Mouse (Mus musculus): ENCODE results near the gene Tbcb. TPM values are rescaled to one million over a fixed set of nuclear protein-coding genes. Genes with fewer than 3 reads are reported as not detected.
A peak's percentile ranks its signal among the peaks of the same experiment; 100 is the strongest.
"Not testable (repeated sequence)": the region's sequence is repeated elsewhere in the genome, so short reads cannot be mapped to it uniquely, and the experiment has no call there.

The Tbcb gene
- polyA plus RNA-seq, 1 experiment from 2014 or later, result 44.0 TPM

DNA sequence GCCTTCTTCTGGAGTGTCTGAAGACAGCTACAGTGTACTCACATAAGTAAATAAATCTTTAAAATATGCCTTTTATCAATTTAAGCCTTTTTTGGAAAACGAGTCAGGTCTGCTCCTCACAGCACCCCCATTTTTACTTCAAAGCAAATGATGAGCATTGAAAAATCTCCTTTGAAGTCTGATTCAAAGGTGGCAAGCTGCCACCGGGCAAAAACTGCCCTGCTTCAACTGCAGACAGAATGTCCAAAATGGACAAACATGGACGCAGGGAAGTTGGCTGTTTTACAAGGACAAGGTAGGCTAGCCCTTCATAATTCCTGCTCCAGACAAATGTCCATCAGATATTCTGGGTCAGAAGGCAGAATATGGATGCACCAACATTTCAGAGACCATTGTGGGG is 10.6 kb downstream of the Tbcb start:
- Histone ChIP-seq H3K9ac (no peak overlapping the region), H3K27ac (replicated peaks) (no peak overlapping the region), H3K9me3 (replicated peaks) (no peaks in the 10 kb centered on the region), H3K4me3 (replicated peaks) (no peak overlapping the region), H3K36me3 (replicated peaks) (peaks cover 28% of the 10 kb centered on the region), H3K4me1 (replicated peaks) (peaks cover 27% of the 10 kb centered on the region), H3K4me2 (no peak overlapping the region), H3K27me3 (no peaks in the 10 kb centered on the region)
- WGBS (ENCODE audit: insufficient replicate concordance), result 60% methylated on average over 3 of the region's 3 CpGs
- ATAC-seq (ENCODE audit: insufficient read depth), result no peak

DNA sequence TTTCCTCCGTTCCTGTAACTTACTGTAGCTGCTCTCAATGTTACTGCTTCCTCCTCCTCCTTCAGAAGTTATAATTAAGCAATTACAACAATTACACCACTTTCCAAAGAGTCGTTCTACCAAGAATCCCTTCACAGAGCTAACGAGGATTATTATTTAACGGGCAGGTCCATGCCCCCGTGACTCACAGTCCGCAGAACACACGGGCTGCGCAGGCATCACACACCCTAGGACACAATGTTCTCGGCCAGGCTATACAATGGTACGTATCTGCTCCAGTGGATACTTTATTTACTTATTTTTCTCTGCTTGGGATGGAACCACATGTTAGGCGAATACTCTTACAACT is 12.1 kb downstream of the Tbcb start:
- Histone ChIP-seq H3K4me2 (peak overlapping the region; percentile 81), H3K27me3 (no peaks in the 10 kb centered on the region), H3K9me3 (replicated peaks) (no peaks in the 10 kb centered on the region), H3K9ac (peak overlapping the region; percentile 40), H3K4me3 (replicated peaks) (peak overlapping the region; percentile 51), H3K4me1 (replicated peaks) (peaks cover 29% of the 10 kb centered on the region), H3K36me3 (replicated peaks) (peaks cover 16% of the 10 kb centered on the region), H3K27ac (replicated peaks) (no peak overlapping the region)
- no peak for ATAC-seq (ENCODE audit: insufficient read depth)
- WGBS (ENCODE audit: insufficient replicate concordance), result 12% methylated on average over 11 of the region's 11 CpGs

DNA sequence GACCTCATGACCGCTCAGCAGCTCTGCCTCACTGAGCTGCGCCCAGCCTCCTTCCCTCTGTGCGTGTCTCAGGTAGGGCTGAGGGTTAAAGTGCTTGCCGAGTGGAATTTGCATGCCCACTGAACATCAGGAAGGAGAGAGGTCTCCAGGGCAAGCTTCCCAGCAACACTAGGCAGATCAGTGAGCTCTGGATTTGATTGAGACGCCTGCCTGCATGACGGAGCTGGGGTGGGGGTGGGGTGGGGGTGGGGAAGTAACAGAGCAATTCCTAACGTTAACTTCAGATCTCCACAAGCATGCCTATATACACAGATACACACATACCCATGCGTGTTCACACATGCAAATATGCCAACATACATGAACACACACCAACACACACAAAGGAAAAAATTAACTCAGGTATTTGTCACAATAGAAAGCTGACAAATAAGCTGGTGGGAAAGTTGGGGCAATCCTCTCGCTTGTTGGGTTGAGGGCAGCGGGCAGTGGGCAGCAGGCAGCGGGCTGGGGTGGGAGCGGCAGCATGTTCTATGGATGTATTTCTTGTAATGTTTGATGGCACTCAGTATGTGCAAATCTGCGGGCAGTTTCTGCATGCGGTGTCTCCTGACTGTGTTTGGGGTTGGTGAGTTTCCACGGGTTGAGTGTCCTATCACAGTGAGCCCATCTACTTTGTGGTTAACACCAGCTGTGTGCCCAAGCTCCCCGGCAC is 12.6 kb downstream of the Tbcb start:
- H3K36me3 ChIP-seq (replicated peaks), result peaks cover 12% of the 10 kb centered on the region
- ATAC-seq (ENCODE audit: insufficient read depth), result peak; percentile 43; the same call in 1 of the 2 replicates
- peaks cover 29% of the 10 kb centered on the region for H3K4me1 ChIP-seq (replicated peaks)
- H3K4me3 ChIP-seq (replicated peaks), result peak overlapping the region; percentile 51
- H3K27me3 ChIP-seq, result no peaks in the 10 kb centered on the region
- H3K9ac ChIP-seq, result peak overlapping the region; percentile 40
- H3K4me2 ChIP-seq, result peak overlapping the region; percentile 81
- H3K9me3 ChIP-seq (replicated peaks), result no peaks in the 10 kb centered on the region
- WGBS (ENCODE audit: insufficient replicate concordance), result 2% methylated on average over 16 of the region's 16 CpGs
- H3K27ac ChIP-seq (replicated peaks), result no peak overlapping the region

DNA sequence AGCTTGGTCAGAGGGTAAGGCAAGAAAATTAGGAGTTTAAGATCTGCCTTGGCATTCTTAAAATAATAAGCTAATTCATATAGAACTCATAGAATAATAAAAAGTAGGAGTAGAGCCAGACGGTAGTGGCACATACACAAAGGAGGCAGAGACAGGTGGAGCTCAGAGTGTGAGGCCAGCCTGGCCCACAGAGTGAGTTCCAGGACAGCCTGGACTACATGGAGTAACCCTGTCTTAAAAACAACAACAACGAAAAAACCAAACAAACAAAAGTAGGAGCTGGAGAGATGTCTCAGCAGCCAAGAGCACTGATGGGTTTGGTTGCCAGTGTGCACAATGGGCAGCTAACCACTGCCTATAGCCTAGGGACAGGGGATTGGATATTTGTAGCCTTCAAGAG is 14.8 kb downstream of the Tbcb start:
- Histone ChIP-seq H3K4me3 (replicated peaks) (no peak overlapping the region), H3K36me3 (replicated peaks) (no peaks in the 10 kb centered on the region), H3K9me3 (replicated peaks) (no peaks in the 10 kb centered on the region), H3K9ac (no peak overlapping the region), H3K27ac (replicated peaks) (no peak overlapping the region), H3K27me3 (no peaks in the 10 kb centered on the region), H3K4me1 (replicated peaks) (peaks cover 27% of the 10 kb centered on the region), H3K4me2 (no peak overlapping the region)
- WGBS (ENCODE audit: insufficient replicate concordance), result 67% methylated on average over 2 of the region's 2 CpGs
- no peak for ATAC-seq (ENCODE audit: insufficient read depth)

DNA sequence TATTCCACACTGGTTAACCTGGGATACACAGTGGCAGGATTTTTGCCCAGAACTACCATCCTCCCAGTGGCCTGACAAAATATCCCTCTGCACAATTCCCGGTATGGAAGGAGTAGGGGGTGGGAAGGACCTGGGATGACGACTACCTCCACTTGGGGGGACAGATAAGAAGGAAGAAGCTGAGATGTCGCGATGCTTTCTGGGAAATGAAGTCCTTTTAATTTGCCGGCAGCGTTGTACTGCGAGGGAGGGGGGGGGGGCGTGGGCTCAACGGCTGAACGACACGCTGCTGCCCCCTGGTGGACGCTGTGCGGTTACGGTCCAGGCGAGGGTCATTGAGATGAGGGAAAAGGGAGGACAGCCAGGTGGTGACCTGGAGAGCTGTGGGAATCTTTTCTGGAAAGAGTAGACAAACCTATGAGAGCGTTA is 15.3 kb downstream of the Tbcb start:
- WGBS (ENCODE audit: insufficient replicate concordance), result 1% methylated on average over 15 of the region's 16 CpGs
- Histone ChIP-seq H3K4me2 (peak overlapping the region; percentile 56), H3K36me3 (replicated peaks) (no peaks in the 10 kb centered on the region), H3K9me3 (replicated peaks) (no peaks in the 10 kb centered on the region), H3K27ac (replicated peaks) (no peak overlapping the region), H3K4me3 (replicated peaks) (no peak overlapping the region; the same call in 1 of the 2 replicates), H3K4me1 (replicated peaks) (peaks cover 24% of the 10 kb centered on the region), H3K27me3 (no peaks in the 10 kb centered on the region), H3K9ac (no peak overlapping the region)
- ATAC-seq (ENCODE audit: insufficient read depth), result peak; percentile 52; the same call in 1 of the 2 replicates

DNA sequence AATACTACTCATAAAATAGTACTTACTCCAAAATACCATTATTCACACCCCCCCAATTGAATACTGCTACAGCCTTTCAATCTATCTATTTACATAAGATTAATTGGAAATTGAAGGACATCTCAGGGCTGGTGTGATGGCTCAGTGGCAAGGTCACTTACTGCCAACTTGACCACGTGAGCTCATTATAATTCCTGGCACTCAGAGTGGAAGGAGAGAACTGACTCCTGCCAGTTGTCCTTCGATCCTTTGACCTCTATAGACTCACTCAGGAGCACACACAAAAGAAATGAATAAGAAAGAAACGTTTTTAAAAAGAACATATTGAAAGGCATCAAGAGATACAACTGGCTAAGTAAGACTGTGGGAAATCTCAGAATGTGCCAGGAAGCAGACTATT is 16.2 kb downstream of the Tbcb start:
- 69% methylated on average over 3 of the region's 3 CpGs for WGBS (ENCODE audit: insufficient replicate concordance)

GRCm38 (mm10) chr7:30213881-30214280 is 18.2 kb downstream of the Tbcb start:
- WGBS (ENCODE audit: insufficient replicate concordance), result 70% methylated on average over 3 of the region's 3 CpGs
- Histone ChIP-seq H3K36me3 (replicated peaks) (no peaks in the 10 kb centered on the region), H3K9me3 (replicated peaks) (no peaks in the 10 kb centered on the region), H3K4me3 (replicated peaks) (no peak overlapping the region), H3K9ac (no peak overlapping the region), H3K27ac (replicated peaks) (no peak overlapping the region), H3K4me2 (no peak overlapping the region), H3K4me1 (replicated peaks) (peaks cover 9% of the 10 kb centered on the region), H3K27me3 (no peaks in the 10 kb centered on the region)
- no peak for ATAC-seq (ENCODE audit: insufficient read depth)

More for the DNA sequence above, 16.2 kb downstream of the Tbcb start:
- Histone ChIP-seq H3K27me3 (no peaks in the 10 kb centered on the region), H3K4me3 (replicated peaks) (no peak overlapping the region), H3K4me2 (no peak overlapping the region), H3K4me1 (replicated peaks) (peaks cover 24% of the 10 kb centered on the region), H3K27ac (replicated peaks) (no peak overlapping the region), H3K36me3 (replicated peaks) (no peaks in the 10 kb centered on the region), H3K9ac (no peak overlapping the region), H3K9me3 (replicated peaks) (no peaks in the 10 kb centered on the region)
- no peak for ATAC-seq (ENCODE audit: insufficient read depth)

GRCm38 (mm10) chr7:30211025-30211424 is 21.0 kb downstream of the Tbcb start:
- ATAC-seq (ENCODE audit: insufficient read depth), result no peak
- H3K27me3 ChIP-seq, result no peaks in the 10 kb centered on the region
- H3K27ac ChIP-seq (replicated peaks), result no peak overlapping the region
- H3K4me2 ChIP-seq, result no peak overlapping the region
- H3K9ac ChIP-seq, result no peak overlapping the region
- H3K36me3 ChIP-seq (replicated peaks), result no peaks in the 10 kb centered on the region
- 23% methylated on average over 4 of the region's 4 CpGs for WGBS (ENCODE audit: insufficient replicate concordance)
- H3K4me1 ChIP-seq (replicated peaks), result no peaks in the 10 kb centered on the region
- H3K4me3 ChIP-seq (replicated peaks), result no peak overlapping the region
- no peaks in the 10 kb centered on the region for H3K9me3 ChIP-seq (replicated peaks)

- H3K9me3 ChIP-seq (replicated peaks); H3K4me2 ChIP-seq; H3K27ac ChIP-seq (replicated peaks); H3K4me3 ChIP-seq (replicated peaks); ATAC-seq (ENCODE audit: insufficient read depth); H3K27me3 ChIP-seq; H3K36me3 ChIP-seq (replicated peaks); H3K9ac ChIP-seq: not testable (repeated sequence)
- peaks cover 11% of the 10 kb centered on the region for H3K4me1 ChIP-seq (replicated peaks)
- 28% methylated on average over 5 of the region's 5 CpGs for WGBS (ENCODE audit: insufficient replicate concordance)
Measured at GRCm38 (mm10) chr7:30206364-30206763, 25.7 kb downstream of the Tbcb start.

DNA sequence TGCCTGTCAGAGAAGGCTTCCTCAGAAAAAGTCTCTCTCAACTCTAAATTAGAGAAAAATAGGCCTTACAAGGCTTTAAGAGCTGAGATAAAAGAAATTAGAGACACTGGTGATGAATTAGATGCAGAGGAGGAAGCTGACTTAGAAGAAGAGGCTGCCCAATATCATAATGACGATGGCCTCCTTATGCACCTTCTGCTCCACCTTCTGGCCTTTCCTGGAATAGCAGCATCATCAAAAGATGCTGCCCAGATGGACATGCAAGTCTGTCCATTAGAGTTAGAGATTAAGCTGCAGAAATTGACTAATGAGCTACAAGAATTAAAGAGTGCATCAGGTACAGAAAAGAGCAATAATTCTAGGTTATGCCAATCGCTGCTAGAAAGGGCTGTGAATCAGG is 26.7 kb downstream of the Tbcb start:
- H3K4me3 ChIP-seq (replicated peaks), result no peak overlapping the region
- 3% methylated on average over 2 of the region's 2 CpGs for WGBS (ENCODE audit: insufficient replicate concordance)
- no peak overlapping the region for H3K4me2 ChIP-seq
- H3K27me3 ChIP-seq, result no peaks in the 10 kb centered on the region
- peaks cover 11% of the 10 kb centered on the region for H3K4me1 ChIP-seq (replicated peaks)
- ATAC-seq (ENCODE audit: insufficient read depth), result no peak
- no peak overlapping the region for H3K9ac ChIP-seq
- no peak overlapping the region for H3K27ac ChIP-seq (replicated peaks)
- no peaks in the 10 kb centered on the region for H3K9me3 ChIP-seq (replicated peaks)
- no peaks in the 10 kb centered on the region for H3K36me3 ChIP-seq (replicated peaks)

DNA sequence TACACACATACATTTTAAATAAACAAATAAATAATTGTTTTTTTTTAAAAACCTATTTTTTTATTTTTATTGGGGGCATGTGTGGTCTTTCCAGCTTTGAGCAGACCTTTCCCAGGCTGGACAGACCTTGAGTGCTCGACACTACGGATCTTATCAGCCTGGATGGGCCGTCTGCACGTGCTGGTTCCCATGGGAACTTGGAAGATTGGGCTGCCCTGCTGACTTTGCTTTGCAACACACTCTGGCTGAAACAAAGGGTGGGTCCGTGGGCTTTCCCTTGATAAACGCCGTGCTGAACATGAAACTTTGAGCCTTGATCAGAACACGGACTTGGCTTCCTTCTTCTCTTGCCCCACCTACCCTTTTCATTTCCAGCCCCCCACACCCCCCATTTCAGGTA is 27.7 kb downstream of the Tbcb start:
- no peak for ATAC-seq (ENCODE audit: insufficient read depth)
- H3K4me3 ChIP-seq (replicated peaks), result no peak overlapping the region

More for the DNA sequence above, 27.7 kb downstream of the Tbcb start:
- peaks cover 11% of the 10 kb centered on the region for H3K4me1 ChIP-seq (replicated peaks)
- no peaks in the 10 kb centered on the region for H3K36me3 ChIP-seq (replicated peaks)
- no peak overlapping the region for H3K27ac ChIP-seq (replicated peaks)
- peak overlapping the region; percentile 25; the same call in 1 of the 2 replicates for H3K4me2 ChIP-seq
- WGBS (ENCODE audit: insufficient replicate concordance), result 25% methylated on average over 8 of the region's 8 CpGs
- H3K9me3 ChIP-seq (replicated peaks), result no peaks in the 10 kb centered on the region
- no peaks in the 10 kb centered on the region for H3K27me3 ChIP-seq
- H3K9ac ChIP-seq, result no peak overlapping the region

All from liver, embryonic 15.5 days (tissue).